Mouse (Mus musculus): ENCODE data around the gene Slc8a3.

DNA sequence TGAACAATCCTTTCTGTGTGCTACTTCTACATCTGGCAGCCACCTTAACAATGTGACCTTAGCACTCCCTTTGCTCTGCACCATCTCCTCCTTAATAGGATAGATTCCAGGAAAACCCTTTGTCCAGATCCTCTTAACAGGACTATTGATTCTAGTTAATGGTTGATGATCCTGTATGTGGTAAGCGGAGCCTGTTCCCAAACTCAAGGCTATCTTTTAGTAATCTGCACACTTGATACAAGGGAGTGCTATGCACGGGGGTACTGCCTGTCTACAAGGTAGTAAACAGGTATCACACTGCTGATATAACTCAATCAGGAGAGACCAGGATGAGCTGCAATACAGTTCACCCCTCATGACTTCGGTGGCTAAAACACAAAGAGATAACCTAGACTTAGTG is 144.6 kb downstream of the Slc8a3 start:
- no peak for TF ChIP-seq CTCF (IDR thresholded peaks at IDR 0.05; ENCODE audit: extremely low read depth, insufficient read depth, low read length)
- no peak for TF ChIP-seq POLR2A (IDR thresholded peaks at IDR 0.05; ENCODE audit: extremely low read depth, insufficient read depth, low read length)

Measured in cortical plate, adult 2 months (tissue).